Mouse (Mus musculus): ENCODE measurements at regions not wholly inside any gene's neighbourhood (a gene's known extent, or its start where the extent isn't known, plus 50 kb on each side); places are given as distances from the start of the nearest gene placed in this dataset.

GRCm38 (mm10) chr7:134607886-134608285 lies 62.6 kb upstream of the Dock1 start:
- WGBS: 80% methylated on average over 3 of the region's 3 CpGs
- DNase-seq (ENCODE audit: low spot score): no peak
- no peak for ATAC-seq (ENCODE audit: low FRiP score)

GRCm38 (mm10) chr7:134610159-134610558 lies 60.3 kb upstream of the Dock1 start:
- H3K27ac ChIP-seq (ENCODE audit: low read depth, low read length): no peak overlapping the region
- 64% methylated on average over 2 of the region's 2 CpGs for WGBS
- no peak overlapping the region for H3K4me2 ChIP-seq (replicated peaks; ENCODE audit: low read depth, low read length)
- H3K27me3 ChIP-seq (ENCODE audit: control insufficient read depth, insufficient read depth, low read length): no peaks in the 10 kb centered on the region
- H3K4me1 ChIP-seq (replicated peaks; ENCODE audit: control insufficient read depth, insufficient read depth, low read length): no peaks in the 10 kb centered on the region
- no peaks in the 10 kb centered on the region for H3K36me3 ChIP-seq (ENCODE audit: control insufficient read depth, insufficient read depth, low read length)
- H3K9me3 ChIP-seq (ENCODE audit: control insufficient read depth, low read length): no peaks in the 10 kb centered on the region
- DNase-seq (ENCODE audit: low spot score) (no peak), ATAC-seq (ENCODE audit: low FRiP score) (no peak)
- H3K9ac ChIP-seq (ENCODE audit: low read depth, low read length): no peak overlapping the region
- no peak overlapping the region for H3K4me3 ChIP-seq (ENCODE audit: low read depth, low read length)

More at GRCm38 (mm10) chr7:134607886-134608285, 62.6 kb upstream of the Dock1 start:
- Histone ChIP-seq H3K4me3 (ENCODE audit: low read depth, low read length) (no peak overlapping the region), H3K4me2 (replicated peaks; ENCODE audit: low read depth, low read length) (no peak overlapping the region), H3K9me3 (ENCODE audit: control insufficient read depth, low read length) (no peaks in the 10 kb centered on the region), H3K27ac (ENCODE audit: low read depth, low read length) (no peak overlapping the region), H3K36me3 (ENCODE audit: control insufficient read depth, insufficient read depth, low read length) (no peaks in the 10 kb centered on the region), H3K4me1 (replicated peaks; ENCODE audit: control insufficient read depth, insufficient read depth, low read length) (no peaks in the 10 kb centered on the region), H3K9ac (ENCODE audit: low read depth, low read length) (no peak overlapping the region), H3K27me3 (ENCODE audit: control insufficient read depth, insufficient read depth, low read length) (no peaks in the 10 kb centered on the region)

GRCm38 (mm10) chr7:134611371-134611770 lies 59.1 kb upstream of the Dock1 start:
- Histone ChIP-seq H3K4me1 (replicated peaks; ENCODE audit: control insufficient read depth, insufficient read depth, low read length) (no peaks in the 10 kb centered on the region), H3K4me2 (replicated peaks; ENCODE audit: low read depth, low read length) (no peak overlapping the region), H3K36me3 (ENCODE audit: control insufficient read depth, insufficient read depth, low read length) (no peaks in the 10 kb centered on the region), H3K27ac (ENCODE audit: low read depth, low read length) (no peak overlapping the region), H3K27me3 (ENCODE audit: control insufficient read depth, insufficient read depth, low read length) (no peaks in the 10 kb centered on the region), H3K9me3 (ENCODE audit: control insufficient read depth, low read length) (no peaks in the 10 kb centered on the region), H3K9ac (ENCODE audit: low read depth, low read length) (no peak overlapping the region), H3K4me3 (ENCODE audit: low read depth, low read length) (no peak overlapping the region)
- DNase-seq (ENCODE audit: low spot score) (no peak), ATAC-seq (ENCODE audit: low FRiP score) (no peak)
- 77% methylated on average over 9 of the region's 9 CpGs for WGBS

GRCm38 (mm10) chr7:134612175-134612633 lies 58.2 kb upstream of the Dock1 start:
- H3K27me3 ChIP-seq (ENCODE audit: control insufficient read depth, insufficient read depth, low read length): no peaks in the 10 kb centered on the region
- no peak for ATAC-seq (ENCODE audit: low FRiP score)
- 86% methylated on average over 4 of the region's 4 CpGs for WGBS
- H3K4me3 ChIP-seq (ENCODE audit: low read depth, low read length): no peak overlapping the region
- DNase-seq (ENCODE audit: low spot score): no peak
- H3K4me2 ChIP-seq (replicated peaks; ENCODE audit: low read depth, low read length): no peak overlapping the region
- H3K27ac ChIP-seq (ENCODE audit: low read depth, low read length): no peak overlapping the region
- no peaks in the 10 kb centered on the region for H3K36me3 ChIP-seq (ENCODE audit: control insufficient read depth, insufficient read depth, low read length)
- H3K9ac ChIP-seq (ENCODE audit: low read depth, low read length): no peak overlapping the region
- H3K9me3 ChIP-seq (ENCODE audit: control insufficient read depth, low read length): no peaks in the 10 kb centered on the region
- no peaks in the 10 kb centered on the region for H3K4me1 ChIP-seq (replicated peaks; ENCODE audit: control insufficient read depth, insufficient read depth, low read length)

GRCm38 (mm10) chr7:134619220-134619975 lies 51.1 kb upstream of the Dock1 start:
- 35% methylated on average over 2 of the region's 2 CpGs for WGBS
- H3K4me2 ChIP-seq (replicated peaks; ENCODE audit: low read depth, low read length): no peak overlapping the region
- H3K4me1 ChIP-seq (replicated peaks; ENCODE audit: control insufficient read depth, insufficient read depth, low read length): no peaks in the 10 kb centered on the region
- H3K9ac ChIP-seq (ENCODE audit: low read depth, low read length): no peak overlapping the region
- H3K27me3 ChIP-seq (ENCODE audit: control insufficient read depth, insufficient read depth, low read length): no peaks in the 10 kb centered on the region
- no peak for ATAC-seq (ENCODE audit: low FRiP score)
- no peaks in the 10 kb centered on the region for H3K36me3 ChIP-seq (ENCODE audit: control insufficient read depth, insufficient read depth, low read length)
- H3K4me3 ChIP-seq (ENCODE audit: low read depth, low read length): no peak overlapping the region
- H3K27ac ChIP-seq (ENCODE audit: low read depth, low read length): no peak overlapping the region
- DNase-seq (ENCODE audit: low spot score): no peak
- H3K9me3 ChIP-seq (ENCODE audit: control insufficient read depth, low read length): no peaks in the 10 kb centered on the region

- H3K27me3 ChIP-seq (ENCODE audit: control insufficient read depth, insufficient read depth, low read length): no peaks in the 10 kb centered on the region
Observed at GRCm38 (mm10) chr7:134620006-134620405, 50.4 kb upstream of the Dock1 start.

More at GRCm38 (mm10) chr7:134620006-134620405, 50.4 kb upstream of the Dock1 start:
- no peaks in the 10 kb centered on the region for H3K4me1 ChIP-seq (replicated peaks; ENCODE audit: control insufficient read depth, insufficient read depth, low read length)
- no peak overlapping the region for H3K4me3 ChIP-seq (ENCODE audit: low read depth, low read length)
- H3K27ac ChIP-seq (ENCODE audit: low read depth, low read length): no peak overlapping the region
- no peaks in the 10 kb centered on the region for H3K9me3 ChIP-seq (ENCODE audit: control insufficient read depth, low read length)
- ATAC-seq (ENCODE audit: low FRiP score) (no peak), DNase-seq (ENCODE audit: low spot score) (no peak)
- no peaks in the 10 kb centered on the region for H3K36me3 ChIP-seq (ENCODE audit: control insufficient read depth, insufficient read depth, low read length)
- no peak overlapping the region for H3K4me2 ChIP-seq (replicated peaks; ENCODE audit: low read depth, low read length)
- 92% methylated on average over 5 of the region's 5 CpGs for WGBS
- no peak overlapping the region for H3K9ac ChIP-seq (ENCODE audit: low read depth, low read length)

Data from hindbrain, embryonic 11.5 days (tissue).